Comparison of ENCODE assay signal across 8 mouse cellular contexts in the genomic region with DNA sequence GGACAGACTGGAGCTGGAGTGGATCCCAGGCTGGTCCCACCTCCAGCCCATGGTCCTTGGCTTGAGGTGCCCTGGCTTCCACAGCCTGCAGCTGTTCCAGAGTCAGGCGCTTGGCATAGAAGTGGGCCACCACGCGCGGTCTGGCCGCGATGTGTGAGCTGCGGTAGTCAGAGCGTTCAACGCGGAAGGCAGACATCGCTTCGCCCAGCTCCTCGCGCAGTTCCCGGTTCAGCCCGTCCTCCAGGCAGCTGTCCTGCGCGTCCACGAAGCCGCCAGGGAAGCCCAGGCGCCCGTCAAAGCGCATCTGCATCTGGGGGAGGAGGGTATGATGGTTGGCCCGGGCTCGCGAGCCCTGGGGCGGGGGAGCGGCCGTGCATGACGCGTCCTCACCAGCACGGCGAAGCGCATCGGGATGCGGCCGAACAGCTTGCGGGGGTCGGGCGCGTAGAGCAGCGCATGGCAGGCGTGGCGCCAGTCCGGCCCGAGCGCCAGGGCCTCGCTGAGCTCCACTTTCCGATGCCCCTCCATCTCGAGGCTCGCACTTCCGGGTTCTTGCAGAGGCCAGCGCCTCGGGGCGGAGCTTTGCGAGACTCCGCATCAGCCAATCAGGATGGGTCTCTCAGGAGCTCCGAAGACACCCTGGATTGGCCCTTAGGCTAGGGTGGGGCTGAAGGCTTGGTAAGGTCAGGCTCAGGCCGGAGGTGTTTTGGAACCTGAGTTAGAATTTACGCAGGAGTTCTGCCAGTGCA. TPM values are rescaled to one million over a fixed set of nuclear protein-coding genes. Genes with fewer than 3 reads are reported as not detected.
A peak's percentile ranks its signal among the peaks of the same experiment; 100 is the strongest.
DNase-seq lines count a peak whose midpoint lies in the region; ATAC-seq and TF ChIP-seq lines count a peak whose summit lies in the region.

Gene Nudt16, minus strand, starts transcription at position 572 of the 749 bp plus-strand sequence.

- in situ Hi-C loops in ES-E14 (cut with MboI; ENCODE audit: low sequenced_read_pairs in 2 of 2, unreplicated experiment in 2 of 2): no loop called here

- H3K27ac ChIP-seq in ES-E14 (ENCODE audit: insufficient read depth, low read depth, low read length, poor library complexity, severe bottlenecking): no peak within 1 kb of the TSS
- H3K27ac ChIP-seq in forebrain, embryonic 15.5 days (replicated peaks): peak within 1 kb of the TSS; percentile 90

- peak within 1 kb of the TSS; percentile 81 for H3K9ac ChIP-seq in ES-E14 (ENCODE audit: insufficient read depth, low read depth, low read length, poor library complexity, severe bottlenecking)
- H3K9ac ChIP-seq in forebrain, embryonic 15.5 days (replicated peaks): peak within 1 kb of the TSS; percentile 86

- peaks cover 0 to 3% of the 10 kb centered on the region in 2 experiments; a peak in 1 of 4 replicates for H3K4me1 ChIP-seq in ES-E14 (ENCODE audit: control insufficient read depth in 2 of 2, insufficient read depth in 2 of 2, low read length in 2 of 2, poor library complexity in 1 of 2)
- H3K4me1 ChIP-seq in forebrain, embryonic 15.5 days: peaks cover 25% of the 10 kb centered on the region
- peaks cover 5% of the 10 kb centered on the region; the same call in 1 of the 2 replicates for H3K4me1 ChIP-seq in lung, adult 2 months (ENCODE audit: control insufficient read depth, insufficient read depth, low read length)

- under 1% methylated on average over 58 of the region's 60 CpGs for WGBS in forebrain, embryonic 15.5 days
- under 1% methylated on average over 60 of the region's 60 CpGs for WGBS in lung, adult 2 months

- peak within 1 kb of the TSS; percentile 89 to 93 for H3K4me3 ChIP-seq in ES-E14 (ENCODE audit: insufficient read depth in 1 of 2, low read depth in 1 of 2, low read length in 2 of 2, poor library complexity in 1 of 2, severe bottlenecking in 1 of 2)
- H3K4me3 ChIP-seq in forebrain, embryonic 15.5 days: peak within 1 kb of the TSS; percentile 87
- peak within 1 kb of the TSS; percentile 76 for H3K4me3 ChIP-seq in lung, adult 2 months (replicated peaks; ENCODE audit: extremely low read depth, low read depth, low read length)

- intact Hi-C loops in heart, postnatal 25 days (cut with DNase I): loop anchor here (5.0 to 10.0 kb wide), 2 partner anchors 79 to 263 kb away; partner anchors contain the start of genes Aste1, Mrpl3 and Nek11

- peak; percentile 96 for DNase-seq in ES-E14 (ENCODE audit: low read depth, low spot score)
- DNase-seq in cerebellum, adult 11-12 months: peak; percentile 92
- DNase-seq in heart, postnatal 25 days (ENCODE audit: low spot score): peak; percentile 90
- peak; percentile 89 to 93 for DNase-seq in layer of hippocampus, adult 18-20 months (ENCODE audit: low spot score in 2 of 2)
- peak; percentile 90 for DNase-seq in lung, adult 2 months
- peak; percentile 92 to 94 for DNase-seq in thymus, adult 18-20 months

- no peaks in the 10 kb centered on the region for H3K36me3 ChIP-seq in ES-E14 (ENCODE audit: control insufficient read depth, insufficient read depth, low read length, poor library complexity, severe bottlenecking)
- H3K36me3 ChIP-seq in forebrain, embryonic 15.5 days: no peaks in the 10 kb centered on the region

- no peaks in the 10 kb centered on the region for H3K27me3 ChIP-seq in forebrain, embryonic 15.5 days

- H3K9me3 ChIP-seq in ES-E14 (ENCODE audit: control insufficient read depth, insufficient read depth, low read depth, low read length): no peaks in the 10 kb centered on the region
- H3K9me3 ChIP-seq in forebrain, embryonic 15.5 days: no peaks in the 10 kb centered on the region

- TF ChIP-seq POLR2A in lung, adult 2 months (IDR thresholded peaks at IDR 0.05; ENCODE audit: borderline replicate concordance, extremely low read depth, low read depth, low read length): peak; percentile 87; the same call in 1 of the 2 replicates

- TF ChIP-seq CTCF in lung, adult 2 months (IDR thresholded peaks at IDR 0.05; ENCODE audit: insufficient read depth, low read length): no peak

- peak within 1 kb of the TSS; percentile 91 for H3K4me2 ChIP-seq in forebrain, embryonic 15.5 days (replicated peaks)

- peak; percentile 99 for ATAC-seq in forebrain, embryonic 15.5 days (replicated peaks)
- ATAC-seq in neutrophil, adult 5-6 weeks (ENCODE audit: extremely low read depth, insufficient number of reproducible peaks, low FRiP score, poor library complexity, severe bottlenecking): peak; percentile 94

TF ChIP-seq in ES-E14, 5 proteins besides CTCF, POLR2A, EP300 and RAD21:
- TF ChIP-seq HCFC1 (IDR thresholded peaks at IDR 0.05; ENCODE audit: borderline replicate concordance, insufficient read depth, low read length): peak; percentile 35; the same call in 1 of the 2 replicates
- TF ChIP-seq MAFK (IDR thresholded peaks at IDR 0.05; ENCODE audit: insufficient read depth, low read depth, low read length): no peak
- no peak for TF ChIP-seq CHD2 (IDR thresholded peaks at IDR 0.05; ENCODE audit: low read depth, low read length)
- TF ChIP-seq ZC3H11A (IDR thresholded peaks at IDR 0.05; ENCODE audit: borderline replicate concordance, low read depth, low read length): no peak
- no peak for TF ChIP-seq ZNF384 (IDR thresholded peaks at IDR 0.05; ENCODE audit: low read depth, low read length)

RNA-seq across cellular contexts. Expression of gene Nudt16, which starts in this region (rescaled TPM):
- total RNA-seq in ES-E14 (2012; rRNA removed): 2.4 and 2.6 TPM in 2 replicates
- polyA plus RNA-seq in forebrain, embryonic 15.5 days (2015; fragmentation: Nextera tagmentation; extraction: Ambion mirVana): 28.4 and 33.1 TPM in 2 replicates
- 1 to 10 TPM; 3.8 to 4.6 TPM for total RNA-seq in heart, postnatal 25 days (2021)
- total RNA-seq in layer of hippocampus, adult 18-20 months (2021): 10 to 100 TPM; 15.6 to 16.1 TPM
- polyA plus RNA-seq in lung, adult 2 months (2012; rRNA removed): 15.6 and 17.9 TPM in 2 replicates
- 20.6 and 25.8 TPM in 2 replicates for total RNA-seq in neutrophil, adult 5-6 weeks (2017)
